Mouse (Mus musculus): Measurements from ENCODE around the gene Fbxl7. TPM values are rescaled to one million over a fixed set of nuclear protein-coding genes. Genes with fewer than 3 reads are reported as not detected.

Fbxl7 gene
- polyA plus RNA-seq, 1 experiment: 0.87 TPM

DNA sequence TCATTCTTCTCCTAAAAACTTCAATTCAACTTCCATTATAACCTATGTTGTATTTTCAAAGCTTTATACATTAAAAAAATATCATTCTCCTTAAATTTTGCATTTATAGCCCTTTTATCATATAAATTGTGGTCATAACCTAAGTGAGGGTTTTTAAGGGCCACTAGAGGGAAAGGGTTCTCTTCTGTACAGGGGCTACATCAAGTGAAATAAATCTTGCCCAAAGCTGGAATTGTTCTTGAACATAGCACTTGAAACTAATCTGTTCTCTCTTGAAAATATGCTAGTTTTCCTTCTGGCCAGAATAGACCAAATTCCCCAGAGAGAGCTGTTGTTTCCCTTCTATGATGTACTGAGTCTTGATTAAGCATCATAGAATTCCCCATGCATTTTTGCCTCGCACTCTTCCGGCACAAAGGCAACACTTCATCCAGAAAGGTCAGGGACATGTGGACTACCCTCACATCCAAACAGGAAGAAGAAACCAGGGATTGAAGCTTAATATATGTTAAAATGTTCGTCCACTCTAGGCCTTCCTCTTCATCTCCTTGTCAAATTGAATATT lies 95.8 kb downstream of the Fbxl7 start:
- no peak overlapping the region for H3K4me3 ChIP-seq (replicated peaks; ENCODE audit: control insufficient read depth, low read depth, low read length)
- H3K4me1 ChIP-seq (ENCODE audit: control insufficient read depth, insufficient read depth, low read length): no peaks in the 10 kb centered on the region
- no peak for TF ChIP-seq CTCF (IDR thresholded peaks at IDR 0.05; ENCODE audit: control insufficient read depth, insufficient read depth, low read length)
- TF ChIP-seq POLR2A (IDR thresholded peaks at IDR 0.05; ENCODE audit: borderline replicate concordance, control insufficient read depth, low read depth, low read length): no peak
- WGBS: 68% methylated on average over 3 of the region's 3 CpGs
- H3K27ac ChIP-seq (ENCODE audit: control insufficient read depth, insufficient read depth, low read depth, low read length, poor library complexity): no peak overlapping the region

DNA sequence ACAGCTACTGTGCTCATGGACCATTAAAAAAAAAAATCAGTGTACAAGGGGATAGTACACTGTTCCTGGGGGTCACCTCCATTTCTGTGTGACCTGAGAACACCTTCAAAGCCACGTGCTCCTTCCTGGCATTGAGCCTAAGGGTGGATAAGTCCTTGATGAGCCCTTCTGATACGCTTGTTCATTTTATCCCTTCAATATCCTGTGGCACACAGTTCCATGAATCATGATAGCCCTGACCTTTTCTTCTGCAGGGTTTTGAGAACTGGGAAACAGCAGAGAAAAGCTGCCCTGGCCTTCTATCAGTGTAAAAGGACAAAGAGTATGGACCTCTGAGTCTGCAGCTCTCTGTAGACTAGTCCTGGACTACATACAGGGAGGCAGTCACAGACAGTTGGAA lies 99.4 kb downstream of the Fbxl7 start:
- H3K27ac ChIP-seq (ENCODE audit: control insufficient read depth, insufficient read depth, low read depth, low read length, poor library complexity): no peak overlapping the region
- no peaks in the 10 kb centered on the region for H3K4me1 ChIP-seq (ENCODE audit: control insufficient read depth, insufficient read depth, low read length)
- 60% methylated on average over 2 of the region's 2 CpGs for WGBS
- no peak overlapping the region for H3K4me3 ChIP-seq (replicated peaks; ENCODE audit: control insufficient read depth, low read depth, low read length)
- TF ChIP-seq CTCF (IDR thresholded peaks at IDR 0.05; ENCODE audit: control insufficient read depth, insufficient read depth, low read length): no peak
- TF ChIP-seq POLR2A (IDR thresholded peaks at IDR 0.05; ENCODE audit: borderline replicate concordance, control insufficient read depth, low read depth, low read length): no peak

DNA sequence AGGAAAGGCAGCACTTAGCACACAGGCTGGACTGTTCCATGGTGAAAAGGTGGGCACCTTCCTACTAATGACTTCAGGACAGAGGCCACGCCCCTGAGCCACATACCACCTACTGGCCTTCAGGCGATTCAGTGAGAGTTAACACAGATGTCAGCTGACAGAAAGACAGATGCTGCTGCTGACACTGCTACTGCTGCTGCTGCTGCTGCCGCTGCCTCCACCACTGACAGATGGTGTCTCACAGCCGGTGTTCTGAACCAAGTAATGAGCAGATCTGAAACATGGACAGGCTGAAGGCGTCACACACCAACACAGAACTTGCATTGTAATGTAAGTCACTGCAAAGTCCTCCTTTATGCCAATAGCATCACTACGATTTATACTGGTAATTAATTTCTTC lies 99.9 kb downstream of the Fbxl7 start:
- WGBS: 64% methylated on average over 6 of the region's 6 CpGs
- no peaks in the 10 kb centered on the region for H3K4me1 ChIP-seq (ENCODE audit: control insufficient read depth, insufficient read depth, low read length)
- H3K27ac ChIP-seq (ENCODE audit: control insufficient read depth, insufficient read depth, low read depth, low read length, poor library complexity): no peak overlapping the region
- H3K4me3 ChIP-seq (replicated peaks; ENCODE audit: control insufficient read depth, low read depth, low read length): no peak overlapping the region
- TF ChIP-seq CTCF (IDR thresholded peaks at IDR 0.05; ENCODE audit: control insufficient read depth, insufficient read depth, low read length) (no peak), POLR2A (IDR thresholded peaks at IDR 0.05; ENCODE audit: borderline replicate concordance, control insufficient read depth, low read depth, low read length) (no peak)

DNA sequence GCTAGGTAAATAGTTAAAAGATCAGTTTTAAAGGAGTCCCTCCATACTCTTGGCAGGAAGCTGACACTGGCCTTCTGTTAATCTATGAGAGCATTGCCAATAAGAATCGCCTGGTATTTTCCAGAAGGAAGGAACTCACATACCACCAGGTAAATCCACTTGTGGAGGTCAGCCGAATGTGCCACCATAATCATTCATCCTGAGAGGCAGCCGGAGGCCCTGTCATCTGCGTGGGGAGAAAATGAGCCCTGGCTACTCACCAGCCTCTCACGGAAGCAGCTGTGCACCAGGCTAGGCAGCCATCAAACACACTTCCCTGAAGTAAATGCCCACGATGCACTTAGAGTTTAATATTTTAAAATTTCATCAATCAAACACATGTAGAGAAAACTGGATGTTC lies 108.2 kb downstream of the Fbxl7 start:
- WGBS: 65% methylated on average over 6 of the region's 6 CpGs
- Histone ChIP-seq H3K4me1 (ENCODE audit: control insufficient read depth, insufficient read depth, low read length) (no peaks in the 10 kb centered on the region), H3K4me3 (replicated peaks; ENCODE audit: control insufficient read depth, low read depth, low read length) (no peak overlapping the region), H3K27ac (ENCODE audit: control insufficient read depth, insufficient read depth, low read depth, low read length, poor library complexity) (no peak overlapping the region)
- TF ChIP-seq POLR2A (IDR thresholded peaks at IDR 0.05; ENCODE audit: borderline replicate concordance, control insufficient read depth, low read depth, low read length): no peak
- no peak for TF ChIP-seq CTCF (IDR thresholded peaks at IDR 0.05; ENCODE audit: control insufficient read depth, insufficient read depth, low read length)

DNA sequence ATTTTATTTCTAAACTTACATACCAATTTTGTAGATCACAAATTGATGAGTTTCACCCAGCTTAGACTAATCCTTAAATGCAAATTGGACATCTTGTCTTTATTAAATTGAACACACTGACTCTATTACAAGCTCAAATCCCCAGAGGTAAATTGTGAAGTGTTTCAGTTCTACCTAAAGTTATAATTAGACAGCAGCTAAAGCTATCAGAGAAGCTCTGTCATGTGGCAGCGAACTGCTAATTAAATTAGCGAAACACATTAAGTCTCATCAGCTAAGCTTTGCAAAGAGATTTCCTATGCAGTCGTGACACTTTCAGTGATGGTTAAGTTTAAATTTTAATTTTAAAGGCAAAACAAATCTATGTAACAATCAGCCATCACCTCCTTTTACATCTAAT lies 114.8 kb downstream of the Fbxl7 start:
- no peak for TF ChIP-seq CTCF (IDR thresholded peaks at IDR 0.05; ENCODE audit: control insufficient read depth, insufficient read depth, low read length)
- no peak for TF ChIP-seq POLR2A (IDR thresholded peaks at IDR 0.05; ENCODE audit: borderline replicate concordance, control insufficient read depth, low read depth, low read length)
- H3K4me3 ChIP-seq (replicated peaks; ENCODE audit: control insufficient read depth, low read depth, low read length): no peak overlapping the region
- H3K27ac ChIP-seq (ENCODE audit: control insufficient read depth, insufficient read depth, low read depth, low read length, poor library complexity): no peak overlapping the region
- no peaks in the 10 kb centered on the region for H3K4me1 ChIP-seq (ENCODE audit: control insufficient read depth, insufficient read depth, low read length)
- WGBS: 76% methylated on average over 3 of the region's 3 CpGs

DNA sequence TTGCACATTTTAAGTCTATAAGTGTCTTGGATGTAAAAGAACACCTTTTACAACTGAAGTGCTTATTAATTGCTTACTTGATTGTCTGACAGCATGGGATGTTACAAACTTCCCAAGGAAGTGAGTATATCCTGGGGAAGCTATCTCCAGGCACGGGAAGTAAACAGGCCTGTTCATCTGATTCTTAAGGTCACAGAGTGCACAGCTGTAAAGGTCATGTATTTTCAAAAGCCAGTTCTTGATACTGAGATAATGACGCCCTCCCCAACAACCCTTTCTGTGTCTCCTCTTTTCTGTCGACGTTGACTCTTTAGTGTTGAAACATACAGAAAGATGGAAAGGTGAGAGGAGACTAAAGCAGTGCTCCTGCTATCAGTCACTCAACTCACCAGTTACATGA lies 116.3 kb downstream of the Fbxl7 start:
- TF ChIP-seq CTCF (IDR thresholded peaks at IDR 0.05; ENCODE audit: control insufficient read depth, insufficient read depth, low read length): no peak
- Histone ChIP-seq H3K4me1 (ENCODE audit: control insufficient read depth, insufficient read depth, low read length) (no peaks in the 10 kb centered on the region), H3K4me3 (replicated peaks; ENCODE audit: control insufficient read depth, low read depth, low read length) (no peak overlapping the region), H3K27ac (ENCODE audit: control insufficient read depth, insufficient read depth, low read depth, low read length, poor library complexity) (no peak overlapping the region)
- 48% methylated on average over 4 of the region's 4 CpGs for WGBS

DNA sequence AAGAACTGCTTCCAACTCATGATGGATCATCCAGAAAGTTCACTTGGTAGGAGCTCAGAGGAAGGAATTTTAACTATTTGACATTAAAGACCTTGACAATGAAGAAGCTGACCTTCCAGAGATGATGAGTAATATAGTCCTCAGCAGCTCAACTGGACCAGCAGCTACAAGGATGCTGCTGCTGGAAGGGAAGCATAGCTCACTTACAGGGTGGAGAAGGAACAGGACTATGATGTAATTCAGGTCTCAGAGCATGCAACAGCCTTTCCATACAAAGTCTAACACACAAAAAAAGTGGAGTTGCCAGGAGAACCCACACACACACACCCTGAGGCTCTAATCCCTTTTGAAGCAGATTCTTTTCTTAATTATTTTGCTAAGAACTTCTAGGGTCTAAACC lies 119.7 kb downstream of the Fbxl7 start:
- no peak overlapping the region for H3K27ac ChIP-seq (ENCODE audit: control insufficient read depth, insufficient read depth, low read depth, low read length, poor library complexity)
- no peak overlapping the region for H3K4me3 ChIP-seq (replicated peaks; ENCODE audit: control insufficient read depth, low read depth, low read length)
- no peak for TF ChIP-seq POLR2A (IDR thresholded peaks at IDR 0.05; ENCODE audit: borderline replicate concordance, control insufficient read depth, low read depth, low read length)
- no peak for TF ChIP-seq CTCF (IDR thresholded peaks at IDR 0.05; ENCODE audit: control insufficient read depth, insufficient read depth, low read length)
- no peaks in the 10 kb centered on the region for H3K4me1 ChIP-seq (ENCODE audit: control insufficient read depth, insufficient read depth, low read length)

DNA sequence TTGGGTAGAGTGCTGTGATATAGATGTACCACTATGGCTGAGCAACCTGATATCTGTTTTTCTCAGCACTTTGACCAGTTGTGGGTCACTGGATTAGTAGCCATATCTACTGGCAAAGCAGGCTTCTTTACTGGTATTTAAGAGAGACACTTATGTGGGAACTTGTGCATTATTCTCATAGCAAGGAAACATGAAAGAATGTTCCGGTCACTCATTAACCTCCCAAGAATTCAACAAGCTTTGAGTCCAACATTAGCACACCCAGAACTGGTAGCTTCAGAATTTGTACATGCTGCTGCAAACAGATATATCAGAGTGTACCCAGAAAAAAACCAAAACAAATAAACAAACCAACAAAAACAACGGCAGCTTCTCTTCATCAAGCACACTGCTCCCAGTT lies 120.5 kb downstream of the Fbxl7 start:
- no peaks in the 10 kb centered on the region for H3K4me1 ChIP-seq (ENCODE audit: control insufficient read depth, insufficient read depth, low read length)
- no peak overlapping the region for H3K27ac ChIP-seq (ENCODE audit: control insufficient read depth, insufficient read depth, low read depth, low read length, poor library complexity)
- WGBS: 77% methylated on average over 2 of the region's 2 CpGs
- TF ChIP-seq CTCF (IDR thresholded peaks at IDR 0.05; ENCODE audit: control insufficient read depth, insufficient read depth, low read length) (no peak), POLR2A (IDR thresholded peaks at IDR 0.05; ENCODE audit: borderline replicate concordance, control insufficient read depth, low read depth, low read length) (no peak)
- H3K4me3 ChIP-seq (replicated peaks; ENCODE audit: control insufficient read depth, low read depth, low read length): no peak overlapping the region

DNA sequence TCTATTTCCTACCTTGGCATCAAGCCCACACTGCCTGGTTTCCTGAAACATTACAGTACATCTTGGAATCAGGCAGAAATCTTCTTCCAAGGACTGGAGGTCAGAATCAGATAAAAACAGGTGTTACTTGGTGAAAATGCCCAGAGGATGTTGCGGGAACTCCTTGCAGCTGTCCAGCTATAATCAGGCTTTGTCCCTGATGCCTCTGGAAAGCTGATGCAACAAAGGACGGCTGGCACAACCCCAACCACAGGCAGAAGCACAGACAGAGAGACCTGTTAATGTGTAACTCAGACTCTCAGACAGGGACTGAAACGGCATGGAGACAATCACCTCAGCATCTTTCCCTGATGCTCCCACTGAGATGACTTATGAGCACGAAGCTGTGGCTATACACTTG lies 133.7 kb downstream of the Fbxl7 start:
- Histone ChIP-seq H3K27ac (ENCODE audit: control insufficient read depth, insufficient read depth, low read depth, low read length, poor library complexity) (no peak overlapping the region), H3K4me1 (ENCODE audit: control insufficient read depth, insufficient read depth, low read length) (no peaks in the 10 kb centered on the region), H3K4me3 (replicated peaks; ENCODE audit: control insufficient read depth, low read depth, low read length) (no peak overlapping the region)
- TF ChIP-seq CTCF (IDR thresholded peaks at IDR 0.05; ENCODE audit: control insufficient read depth, insufficient read depth, low read length) (no peak), POLR2A (IDR thresholded peaks at IDR 0.05; ENCODE audit: borderline replicate concordance, control insufficient read depth, low read depth, low read length) (no peak)
- WGBS: 83% methylated on average over 4 of the region's 4 CpGs
